Mouse (Mus musculus) lung, embryonic 16.5 days (tissue): ENCODE measurements around the gene Socs1. TPM values are rescaled to one million over a fixed set of nuclear protein-coding genes. Genes with fewer than 3 reads are reported as not detected.

Source experiments
- ATAC-seq: fragments of 200-750 bp; cut with Nextera tagmentation; 2 replicates; pipeline ENCODE4 v1.8.0; 2017; ENCODE audit warnings: low read depth, mild to moderate bottlenecking, moderate library complexity
- H3K27ac ChIP-seq: fragments of 300-500 bp; sonication (generic); 2 replicates; pipeline ENCODE4 v1.5.1; 2014; ENCODE audit warnings: mild to moderate bottlenecking, control low read depth, low read length
- H3K27me3 ChIP-seq: fragments of 300-500 bp; sonication (generic); 2 replicates; pipeline ENCODE4 v1.6.1; 2014; ENCODE audit warnings: low read depth, low read length, mixed read lengths; ENCODE audit not compliant: control insufficient read depth, insufficient read depth
- H3K36me3 ChIP-seq: fragments of 300-500 bp; sonication (generic); 2 replicates; pipeline ENCODE4 v1.6.1; 2014; ENCODE audit warnings: low read length; ENCODE audit not compliant: control insufficient read depth, insufficient read depth
- H3K4me1 ChIP-seq: fragments of 300-500 bp; sonication (generic); replicated peaks from 2 replicates; pipeline ENCODE4 v1.6.1; 2014; ENCODE audit warnings: low read length, mixed read lengths; ENCODE audit not compliant: control insufficient read depth, insufficient read depth
- H3K4me2 ChIP-seq: fragments of 300-500 bp; sonication (generic); 2 replicates; pipeline ENCODE4 v1.6.1; 2014; ENCODE audit warnings: low read depth, low read length, control low read depth
- H3K4me3 ChIP-seq: fragments of 300-500 bp; sonication (generic); 2 replicates; pipeline ENCODE4 v1.5.1; 2014; ENCODE audit warnings: mild to moderate bottlenecking, low read length, control low read depth
- H3K9ac ChIP-seq: fragments of 300-500 bp; sonication (generic); 2 replicates; pipeline ENCODE4 v1.6.1; 2014; ENCODE audit warnings: low read length, control low read depth
- H3K9me3 ChIP-seq: fragments of 300-500 bp; sonication (generic); 2 replicates; pipeline ENCODE4 v1.6.1; 2016; ENCODE audit warnings: low read length; ENCODE audit not compliant: control insufficient read depth
- WGBS: fragments of 180-500 bp; shearing (Covaris S2); extraction: QIAGEN DNeasy Blood & Tissue Kit; methylation state at CpG from one replicate; pipeline ENCODE4 v1.1.7; 2014; 5-methylcytosine and 5-hydroxymethylcytosine counted together
- polyA plus RNA-seq: library from polyadenylated mRNA; unstranded; fragments of >200 nt; fragmentation: Nextera tagmentation; extraction: Ambion mirVana; gene quantifications from 2 replicates; pipeline ENCODE4 v1.2.1, GENCODE M21; 2015

Socs1 gene
- polyA plus RNA-seq, 1 experiment from 2014 or later = 8.7 TPM

- WGBS = 85% methylated on average over 3 of the region's 3 CpGs
Measured at GRCm38 (mm10) chr16:10754521-10755296, 30.6 kb downstream of the Socs1 start.

GRCm38 (mm10) chr16:10749824-10750223 lies 35.5 kb downstream of the Socs1 start:
- Histone ChIP-seq H3K4me3 (no peak overlapping the region), H3K27me3 (no peaks in the 10 kb centered on the region), H3K4me2 (no peak overlapping the region), H3K9ac (no peak overlapping the region), H3K9me3 (no peaks in the 10 kb centered on the region), H3K4me1 (0 out of 2 replicates have a peak, but pooled peaks cover 5% of the 10 kb centered on the region), H3K36me3 (no peaks in the 10 kb centered on the region), H3K27ac (no peak overlapping the region)
- peak; percentile 63 for ATAC-seq
- WGBS = 19% methylated on average over 7 of the region's 7 CpGs

More at GRCm38 (mm10) chr16:10754521-10755296, 30.6 kb downstream of the Socs1 start:
- H3K4me1 ChIP-seq = peaks cover 5% of the 10 kb centered on the region; the same call in 1 of the 2 replicates
- ATAC-seq = no peak
- no peak overlapping the region for H3K4me2 ChIP-seq
- H3K4me3 ChIP-seq = no peak overlapping the region
- no peak overlapping the region for H3K27ac ChIP-seq
- H3K9ac ChIP-seq = no peak overlapping the region
- no peaks in the 10 kb centered on the region for H3K36me3 ChIP-seq
- no peaks in the 10 kb centered on the region for H3K27me3 ChIP-seq
- no peaks in the 10 kb centered on the region for H3K9me3 ChIP-seq

- Histone ChIP-seq H3K27me3 (no peaks in the 10 kb centered on the region), H3K4me2 (no peak overlapping the region), H3K4me1 (0 out of 2 replicates have a peak, but pooled peaks cover 5% of the 10 kb centered on the region), H3K27ac (no peak overlapping the region), H3K9ac (no peak overlapping the region), H3K9me3 (no peaks in the 10 kb centered on the region), H3K36me3 (no peaks in the 10 kb centered on the region), H3K4me3 (no peak overlapping the region)
- WGBS = 23% methylated on average over 7 of the region's 7 CpGs
- no peak; the same call in 1 of the 2 replicates for ATAC-seq
Measured at GRCm38 (mm10) chr16:10749226-10749625, 36.1 kb downstream of the Socs1 start.

- H3K4me3 ChIP-seq = no peak overlapping the region
- WGBS = 64% methylated on average over 2 of the region's 2 CpGs
- ATAC-seq = peak; percentile 74
- no peak overlapping the region for H3K9ac ChIP-seq
- H3K9me3 ChIP-seq = no peaks in the 10 kb centered on the region
- no peaks in the 10 kb centered on the region for H3K27me3 ChIP-seq
- H3K36me3 ChIP-seq = no peaks in the 10 kb centered on the region
- peaks cover 35% of the 10 kb centered on the region for H3K4me1 ChIP-seq
- no peak overlapping the region for H3K4me2 ChIP-seq
- H3K27ac ChIP-seq = peak overlapping the region; percentile 58
Measured at GRCm38 (mm10) chr16:10741082-10741481, 44.3 kb downstream of the Socs1 start.

- Histone ChIP-seq H3K27me3 (no peaks in the 10 kb centered on the region), H3K4me2 (no peak overlapping the region), H3K9me3 (no peaks in the 10 kb centered on the region), H3K36me3 (no peaks in the 10 kb centered on the region), H3K9ac (no peak overlapping the region), H3K4me3 (no peak overlapping the region), H3K4me1 (peaks cover 44% of the 10 kb centered on the region), H3K27ac (no peak overlapping the region)
- WGBS = 55% methylated on average over 9 of the region's 9 CpGs
- ATAC-seq = no peak
Measured at GRCm38 (mm10) chr16:10739854-10740398, 45.4 kb downstream of the Socs1 start.

- H3K9me3 ChIP-seq = no peaks in the 10 kb centered on the region
- peaks cover 44% of the 10 kb centered on the region for H3K4me1 ChIP-seq
- 70% methylated on average over 3 of the region's 3 CpGs for WGBS
- H3K27me3 ChIP-seq = no peaks in the 10 kb centered on the region
- H3K36me3 ChIP-seq = no peaks in the 10 kb centered on the region
- H3K4me3 ChIP-seq = no peak overlapping the region
- H3K4me2 ChIP-seq = no peak overlapping the region
- no peak for ATAC-seq
- H3K27ac ChIP-seq = no peak overlapping the region
- no peak overlapping the region for H3K9ac ChIP-seq
Measured at GRCm38 (mm10) chr16:10738866-10739265, 46.5 kb downstream of the Socs1 start.

- Histone ChIP-seq H3K9ac (0 out of 2 replicates have a peak overlapping the region, but pooled peaks have one; percentile 6), H3K9me3 (no peaks in the 10 kb centered on the region), H3K27ac (peak overlapping the region; percentile 78), H3K4me1 (peaks cover 44% of the 10 kb centered on the region), H3K4me3 (no peak overlapping the region), H3K4me2 (no peak overlapping the region), H3K27me3 (no peaks in the 10 kb centered on the region), H3K36me3 (no peaks in the 10 kb centered on the region)
- WGBS = 60% methylated on average over 2 of the region's 2 CpGs
- ATAC-seq = no peak
Measured at GRCm38 (mm10) chr16:10737571-10737970, 47.8 kb downstream of the Socs1 start.

- ATAC-seq = no peak
- no peak overlapping the region for H3K27ac ChIP-seq
Measured at GRCm38 (mm10) chr16:10736364-10736763, 49.0 kb downstream of the Socs1 start.

GRCm38 (mm10) chr16:10735781-10736180 lies 49.6 kb downstream of the Socs1 start:
- Histone ChIP-seq H3K4me3 (no peak overlapping the region), H3K27me3 (no peaks in the 10 kb centered on the region), H3K4me2 (no peak overlapping the region), H3K27ac (no peak overlapping the region), H3K36me3 (no peaks in the 10 kb centered on the region), H3K9me3 (no peaks in the 10 kb centered on the region), H3K4me1 (peaks cover 42% of the 10 kb centered on the region), H3K9ac (no peak overlapping the region)
- 47% methylated on average over 2 of the region's 2 CpGs for WGBS
- ATAC-seq = peak; percentile 35; the same call in 1 of the 2 replicates

More at GRCm38 (mm10) chr16:10736364-10736763, 49.0 kb downstream of the Socs1 start:
- H3K9ac ChIP-seq = no peak overlapping the region
- H3K36me3 ChIP-seq = no peaks in the 10 kb centered on the region
- 62% methylated on average over 10 of the region's 10 CpGs for whole genome bisulfite sequencing
- no peak overlapping the region for H3K4me3 ChIP-seq
- H3K9me3 ChIP-seq = no peaks in the 10 kb centered on the region
- no peaks in the 10 kb centered on the region for H3K27me3 ChIP-seq
- H3K4me1 ChIP-seq = peaks cover 44% of the 10 kb centered on the region
- no peak overlapping the region for H3K4me2 ChIP-seq
